Comparison of ENCODE assay signal across 23 mouse cellular contexts in genomic region chr10:67176932-67177331, GRCm38 (mm10).
DNase-seq lines count a peak whose midpoint lies in the region; ATAC-seq lines count a peak whose summit lies in the region.
"Had no signal": no experiment of that assay in that cellular context is flagged by ENCODE, and none has a peak within 500 bp of the region (broad histone marks: within the 10 kb centered on the region; RNA-seq: fewer than 3 reads in every experiment).

No protein-coding gene starts in this region.

- peak; percentile 71 for ATAC-seq in liver, embryonic 13.5 days (ENCODE audit: low read depth)
- ATAC-seq in common myeloid progenitor, adult 5-6 weeks (replicated peaks; ENCODE audit: low read depth, poor library complexity, severe bottlenecking) = peak; percentile 68
- 0 out of 2 replicates have a peak, but pooled peaks have one; percentile 7 for ATAC-seq in intestine, embryonic 16.5 days
- peak; percentile 63 for ATAC-seq in megakaryocyte progenitor cell, adult 5-6 weeks (replicated peaks; ENCODE audit: poor library complexity)

- DNase-seq in liver, embryonic 13.5 days = no peak
- DNase-seq in liver = no peak
- DNase-seq in layer of hippocampus, adult 8-10 months (ENCODE audit: low spot score in 2 of 2) = no peak
- no peak for DNase-seq in hindbrain, embryonic 10.5 days (ENCODE audit: low spot score)
- DNase-seq: adrenal gland, postnatal 25 days; B cell, adult 2 months; cerebellum, adult 11 months; cerebellum, adult 9-11 months; heart, postnatal 10 days; kidney, adult 8-10 months; kidney, postnatal 14 days; thymus, adult 18-20 months; thymus, postnatal 36 days had no signal

- peaks cover 39% of the 10 kb centered on the region for H3K4me1 ChIP-seq in liver, embryonic 13.5 days (replicated peaks)
- peaks cover 8% of the 10 kb centered on the region; the same call in 1 of the 2 replicates for H3K4me1 ChIP-seq in intestine, embryonic 16.5 days (ENCODE audit: control insufficient read depth, insufficient read depth, low read length)
- H3K4me1 ChIP-seq in hindbrain, embryonic 10.5 days (replicated peaks) = 0 out of 2 replicates have a peak, but pooled peaks cover 6% of the 10 kb centered on the region

- H3K27me3 ChIP-seq in liver, embryonic 13.5 days = no peaks in the 10 kb centered on the region
- H3K27me3 ChIP-seq in intestine, embryonic 16.5 days (replicated peaks; ENCODE audit: control insufficient read depth, insufficient read depth, low read length) = no peaks in the 10 kb centered on the region
- H3K27me3 ChIP-seq in hindbrain, embryonic 10.5 days (ENCODE audit: insufficient read depth, poor library complexity, severe bottlenecking) = no peaks in the 10 kb centered on the region
- H3K27me3 ChIP-seq: CH12.LX; hindbrain, embryonic 12.5 days; limb, embryonic 12.5 days; lung, embryonic 15.5 days had no signal

- no peak overlapping the region for H3K9ac ChIP-seq in liver, embryonic 13.5 days
- no peak overlapping the region for H3K9ac ChIP-seq in intestine, embryonic 16.5 days (ENCODE audit: low read depth, low read length)
- H3K9ac ChIP-seq: hindbrain, embryonic 12.5 days; limb, embryonic 12.5 days; lung, embryonic 15.5 days had no signal

- H3K27ac ChIP-seq in liver, embryonic 13.5 days = 0 out of 2 replicates have a peak overlapping the region, but pooled peaks have one; percentile 14
- H3K27ac ChIP-seq in intestine, embryonic 16.5 days (ENCODE audit: low read length) = peak overlapping the region; percentile 89; the same call in 1 of the 2 replicates
- H3K27ac ChIP-seq in hindbrain, embryonic 10.5 days = no peak overlapping the region
- H3K27ac ChIP-seq: heart, embryonic 10.5 days; hindbrain, embryonic 12.5 days; limb, embryonic 12.5 days; lung, embryonic 15.5 days; macrophage had no signal

- H3K9me3 ChIP-seq in liver, embryonic 13.5 days (replicated peaks) = no peaks in the 10 kb centered on the region
- H3K9me3 ChIP-seq in intestine, embryonic 16.5 days (ENCODE audit: control insufficient read depth, low read length) = no peaks in the 10 kb centered on the region
- no peaks in the 10 kb centered on the region for H3K9me3 ChIP-seq in hindbrain, embryonic 10.5 days
- H3K9me3 ChIP-seq: heart, embryonic 10.5 days; hindbrain, embryonic 12.5 days; limb, embryonic 12.5 days; lung, embryonic 15.5 days had no signal

- H3K4me3 ChIP-seq in liver, embryonic 13.5 days (replicated peaks) = no peak overlapping the region
- no peak overlapping the region for H3K4me3 ChIP-seq in intestine, embryonic 16.5 days (ENCODE audit: low read length)
- no peak overlapping the region for H3K4me3 ChIP-seq in hindbrain, embryonic 10.5 days
- H3K4me3 ChIP-seq: heart, embryonic 10.5 days; hindbrain, embryonic 12.5 days; limb, embryonic 12.5 days; lung, embryonic 15.5 days had no signal

- WGBS in liver, embryonic 13.5 days (ENCODE audit: insufficient replicate concordance) = 32% methylated on average over 3 of the region's 3 CpGs
- WGBS in intestine, embryonic 16.5 days = 64% methylated on average over 3 of the region's 3 CpGs
- 77% methylated on average over 3 of the region's 3 CpGs for WGBS in hindbrain, embryonic 10.5 days

- no peaks in the 10 kb centered on the region for H3K36me3 ChIP-seq in liver, embryonic 13.5 days
- no peaks in the 10 kb centered on the region for H3K36me3 ChIP-seq in intestine, embryonic 16.5 days (ENCODE audit: control insufficient read depth, insufficient read depth, low read length)
- no peaks in the 10 kb centered on the region for H3K36me3 ChIP-seq in hindbrain, embryonic 10.5 days
- H3K36me3 ChIP-seq: heart, embryonic 10.5 days; hindbrain, embryonic 12.5 days; limb, embryonic 12.5 days; lung, embryonic 15.5 days had no signal

- no peak overlapping the region for H3K4me2 ChIP-seq in liver, embryonic 13.5 days
- H3K4me2 ChIP-seq in intestine, embryonic 16.5 days (ENCODE audit: low read depth, low read length) = no peak overlapping the region
- H3K4me2 ChIP-seq: hindbrain, embryonic 12.5 days; limb, embryonic 12.5 days; lung, embryonic 15.5 days; midbrain, embryonic 11.5 days had no signal

Comparison
In these comparisons a context has a peak if more than half of its experiments do, and no peak if none do; other contexts are left out.
1. ATAC-seq: peak in every context shown above with its lines; median percentile 71 in liver, embryonic 13.5 days; 68 in common myeloid progenitor, adult 5-6 weeks; 63 in megakaryocyte progenitor cell, adult 5-6 weeks; 7 in intestine, embryonic 16.5 days.